ENCODE assay signal across 26 mouse cellular contexts in genomic region chr11:83562311-83562887, GRCm38 (mm10). TPM values are rescaled to one million over a fixed set of nuclear protein-coding genes. Genes with fewer than 3 reads are reported as not detected.
"Had no signal": no experiment of that assay in that cellular context is flagged by ENCODE, and none has a peak within 500 bp of the region (broad histone marks: within the 10 kb centered on the region; RNA-seq: fewer than 3 reads in every experiment).

No protein-coding gene starts in this region.

- H3K9me3 ChIP-seq: limb, embryonic 10.5 days; limb, embryonic 13.5 days; neural tube, embryonic 12.5 days; neural tube, embryonic 15.5 days; stomach, embryonic 15.5 days had no signal

- H3K4me2 ChIP-seq: limb, embryonic 13.5 days; lung, embryonic 14.5 days; neural tube, embryonic 12.5 days; neural tube, embryonic 15.5 days; stomach, embryonic 15.5 days had no signal

- H3K4me3 ChIP-seq: limb, embryonic 10.5 days; limb, embryonic 13.5 days; neural tube, embryonic 12.5 days; neural tube, embryonic 15.5 days; stomach, embryonic 15.5 days had no signal

- ATAC-seq: intestine, postnatal 0 days; lung, postnatal 0 days had no signal

- H3K27me3 ChIP-seq: limb, embryonic 13.5 days; neural tube, embryonic 12.5 days; neural tube, embryonic 15.5 days; stomach, embryonic 15.5 days had no signal

- DNase-seq: kidney, adult 2 months; kidney, postnatal 36 days; lung, embryonic 14.5 days; midbrain, embryonic 14.5 days; right cerebral cortex, adult 18-20 months; right cerebral cortex, postnatal 14 days; right cerebral cortex, postnatal 4 days; thymus, postnatal 25 days had no signal

- H3K4me1 ChIP-seq: limb, embryonic 10.5 days; limb, embryonic 13.5 days; neural tube, embryonic 12.5 days; neural tube, embryonic 15.5 days; stomach, embryonic 15.5 days had no signal

- H3K36me3 ChIP-seq: limb, embryonic 10.5 days; limb, embryonic 13.5 days; neural tube, embryonic 12.5 days; neural tube, embryonic 15.5 days; stomach, embryonic 15.5 days had no signal

- H3K9ac ChIP-seq: limb, embryonic 13.5 days; liver, embryonic 14.5 days; lung, embryonic 14.5 days; neural tube, embryonic 12.5 days; neural tube, embryonic 15.5 days; stomach, embryonic 15.5 days had no signal

- H3K27ac ChIP-seq: kidney, postnatal 0 days; limb, embryonic 10.5 days; limb, embryonic 13.5 days; liver, embryonic 14.5 days; macrophage; neural tube, embryonic 12.5 days; neural tube, embryonic 15.5 days; stomach, embryonic 15.5 days had no signal

RNA-seq across cellular contexts. Expression of gene Ccl5, which starts 32.1 kb away (rescaled TPM):
- total RNA-seq: layer of hippocampus, postnatal 14 days; left cerebral cortex, postnatal 25 days; midbrain, postnatal 0 days had no signal
- polyA plus RNA-seq: kidney, embryonic 14.5 days; limb, embryonic 10.5 days; midbrain, postnatal 0 days; neural tube, embryonic 12.5 days; neural tube, embryonic 15.5 days had no signal

RNA-seq across cellular contexts. Expression of gene Heatr9, which starts 40.4 kb away (rescaled TPM):
- total RNA-seq: layer of hippocampus, adult 8-10 months; layer of hippocampus, postnatal 14 days; left cerebral cortex, postnatal 25 days; megakaryocyte, adult 5-6 weeks; midbrain, postnatal 0 days had no signal
- polyA plus RNA-seq: intestine, embryonic 14.5 days; intestine, postnatal 0 days; kidney, embryonic 14.5 days; kidney, postnatal 0 days; limb, embryonic 10.5 days; limb, embryonic 13.5 days; liver, embryonic 14.5 days; lung, postnatal 0 days; macrophage; midbrain, embryonic 14.5 days; midbrain, postnatal 0 days; neural tube, embryonic 12.5 days; neural tube, embryonic 15.5 days; stomach, embryonic 15.5 days; thymus, postnatal 0 days had no signal
